Mouse (Mus musculus) lung, postnatal 10 days (tissue): Measurements from ENCODE around the gene Cdkl4.

Experiments used
- DNase-seq: peaks from one replicate; pipeline ENCODE4 v3.0.0; 2021

The Cdkl4 gene

DNA sequence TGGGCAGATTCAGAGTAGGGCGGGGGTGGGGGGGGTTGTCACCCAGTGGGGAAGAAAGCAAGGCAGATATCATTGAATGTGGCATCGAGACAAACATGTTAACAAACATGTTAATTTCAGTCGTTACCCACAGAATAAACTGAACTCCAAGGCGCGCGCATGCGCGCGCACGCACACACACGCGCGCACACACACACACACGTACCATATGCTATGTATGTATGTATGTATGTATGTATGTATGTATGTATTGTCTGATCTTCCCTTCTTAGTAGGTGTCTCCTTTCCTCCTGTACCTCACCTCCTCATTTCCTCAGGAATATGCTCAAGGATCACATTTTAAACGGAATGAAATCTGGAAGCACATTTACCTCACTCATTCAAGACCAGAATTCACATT is at the start of gene Cdkl4:
Gene Cdkl4 (minus strand): TSS at position 175 of the 400 bp plus-strand sequence.
- no peak for DNase-seq

DNA sequence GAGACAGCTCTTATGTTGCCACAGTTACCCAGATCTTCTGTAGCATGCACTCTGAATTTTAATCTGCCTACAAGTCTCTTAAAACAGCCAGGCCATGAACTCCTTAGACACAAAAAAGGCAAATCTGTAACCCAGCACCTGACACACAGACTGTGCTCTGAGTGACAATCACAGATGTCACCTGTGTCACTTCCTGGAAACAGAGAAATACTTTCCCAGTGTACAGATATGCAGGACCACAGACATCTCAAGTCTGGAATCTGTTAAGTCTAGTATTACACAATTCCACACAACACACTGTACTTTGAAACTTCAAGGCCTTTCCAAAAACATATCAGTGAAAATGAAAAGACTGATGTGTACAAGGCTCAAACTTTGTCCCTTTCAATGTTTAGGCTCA is 47.4 kb upstream of the Cdkl4 start:
- no peak for DNase-seq

DNA sequence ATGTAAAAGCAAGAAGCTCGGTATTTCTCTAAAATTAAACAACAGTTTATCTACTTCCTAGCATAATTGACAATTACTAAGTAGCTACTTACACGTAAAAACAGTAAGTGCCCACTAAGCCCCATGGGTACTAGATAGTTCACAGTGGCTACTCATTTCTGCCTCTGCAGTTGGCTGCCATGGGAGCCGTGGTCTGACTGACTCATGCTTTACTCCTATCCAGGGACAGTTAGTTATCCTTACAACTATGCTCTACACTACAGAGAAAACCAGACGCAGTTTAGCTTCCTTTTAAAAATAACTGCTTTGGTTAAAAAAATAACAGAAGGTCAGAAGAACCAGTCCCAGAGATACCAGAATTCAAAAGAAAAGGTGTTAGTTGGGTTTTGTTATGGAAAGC is 44.1 kb upstream of the Cdkl4 start:
- DNase-seq, result no peak

DNA sequence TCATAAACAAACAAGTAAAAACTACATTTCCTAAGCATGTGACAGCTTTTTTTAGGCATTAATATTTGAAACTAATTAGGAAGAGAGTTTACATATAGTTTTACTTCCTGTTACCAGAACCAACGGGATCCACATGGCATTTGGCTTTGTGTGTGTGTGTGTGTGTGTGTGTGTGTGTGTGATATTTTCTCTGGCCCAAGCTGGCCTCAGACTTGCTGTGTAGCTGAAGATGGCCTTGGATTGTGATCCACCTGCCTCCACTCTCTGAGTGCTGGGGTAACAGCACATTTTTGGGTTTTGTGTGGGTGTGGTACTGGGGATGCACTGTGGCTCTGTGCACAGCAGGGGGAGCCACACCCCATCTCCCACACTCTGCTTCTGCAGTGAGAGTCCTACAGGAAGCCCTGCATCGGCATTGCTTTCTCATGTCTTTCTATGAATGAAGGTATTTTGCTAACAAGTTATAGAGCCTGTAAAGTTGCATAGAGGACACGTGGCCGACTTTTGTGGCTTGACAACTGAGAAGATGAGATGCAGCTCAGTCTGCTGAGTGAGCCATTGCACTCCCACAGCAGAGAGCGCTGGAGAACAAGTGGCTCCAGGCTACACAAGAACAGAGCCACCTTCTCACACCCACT is 43.3 kb upstream of the Cdkl4 start:
- DNase-seq, result peak; percentile 71

GRCm38 (mm10) chr17:80619556-80619955 is 41.9 kb upstream of the Cdkl4 start:
- peak; percentile 16 for DNase-seq

- no peak for DNase-seq
These were observed 41.3 kb upstream of the Cdkl4 start for GRCm38 (mm10) chr17:80618890-80619289.

DNA sequence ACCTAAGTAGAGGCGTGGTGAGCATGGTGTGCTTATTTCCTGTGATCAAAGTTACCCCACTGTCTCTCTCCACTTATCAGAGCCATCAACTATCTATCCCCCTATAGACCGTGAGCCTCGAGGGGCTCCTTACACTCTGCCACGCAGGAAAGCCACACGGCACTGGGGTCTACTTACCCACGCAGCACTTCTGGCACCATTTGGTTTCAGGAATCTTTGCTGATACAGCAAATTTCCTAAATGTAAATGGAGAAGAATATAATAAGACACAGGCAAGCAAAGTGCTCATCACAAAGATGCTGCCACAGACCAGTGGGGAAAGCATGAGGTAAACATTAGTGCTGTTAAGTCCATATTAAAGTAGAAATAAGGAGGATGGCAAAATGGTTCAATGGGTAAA is 26.2 kb upstream of the Cdkl4 start:
- DNase-seq, result no peak

DNA sequence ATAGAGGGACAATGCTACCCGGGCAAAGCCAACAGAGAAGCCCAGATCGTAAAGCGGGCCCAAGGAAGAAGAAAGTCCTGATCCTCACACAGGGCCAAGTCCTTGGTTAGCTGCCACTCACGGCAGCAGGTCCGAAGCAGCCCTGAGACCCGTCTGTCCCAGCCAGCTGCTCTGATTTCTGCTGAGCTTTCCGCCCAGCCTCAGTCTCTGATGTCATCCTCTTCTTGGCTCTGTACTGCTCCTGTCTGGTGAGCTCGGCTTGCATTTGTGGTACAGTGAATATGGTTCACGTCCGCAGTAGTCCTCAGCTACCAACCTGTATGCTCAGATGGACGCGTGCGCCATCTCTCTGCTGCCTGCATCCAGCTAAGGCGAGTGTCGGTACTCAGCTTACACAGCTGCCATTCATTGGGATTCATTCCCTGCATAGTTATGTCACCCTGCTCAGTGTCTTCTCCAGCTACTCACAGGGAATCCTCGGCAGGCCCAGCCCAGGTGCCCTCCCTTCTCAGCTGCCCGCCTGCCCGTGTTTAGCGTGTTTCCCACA is 25.5 kb upstream of the Cdkl4 start:
- no peak for DNase-seq

- DNase-seq, result peak; percentile 56
These were observed 23.8 kb upstream of the Cdkl4 start for GRCm38 (mm10) chr17:80601371-80601770.

DNA sequence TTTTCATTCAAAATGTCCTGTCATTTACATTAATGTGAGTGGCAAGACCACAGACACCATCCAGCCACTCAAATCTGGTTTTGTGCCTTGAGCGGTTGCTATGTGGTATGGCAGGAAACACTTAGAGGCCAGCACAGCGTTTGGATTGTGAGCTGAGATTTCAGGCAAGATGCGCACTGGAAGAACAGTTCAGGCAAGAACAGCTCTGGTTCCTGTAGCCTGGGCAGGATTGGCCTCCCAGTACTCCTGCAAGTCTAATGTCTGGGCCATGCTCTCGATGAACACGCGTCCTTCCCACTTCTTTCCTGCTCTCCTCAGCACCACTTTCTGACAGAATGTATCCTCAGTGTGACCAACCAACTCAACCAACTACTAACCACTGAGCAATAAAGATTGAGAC is 5.4 kb upstream of the Cdkl4 start:
- DNase-seq, result no peak

- DNase-seq, result no peak
These were observed 2.3 kb upstream of the Cdkl4 start for GRCm38 (mm10) chr17:80579901-80580300.

DNA sequence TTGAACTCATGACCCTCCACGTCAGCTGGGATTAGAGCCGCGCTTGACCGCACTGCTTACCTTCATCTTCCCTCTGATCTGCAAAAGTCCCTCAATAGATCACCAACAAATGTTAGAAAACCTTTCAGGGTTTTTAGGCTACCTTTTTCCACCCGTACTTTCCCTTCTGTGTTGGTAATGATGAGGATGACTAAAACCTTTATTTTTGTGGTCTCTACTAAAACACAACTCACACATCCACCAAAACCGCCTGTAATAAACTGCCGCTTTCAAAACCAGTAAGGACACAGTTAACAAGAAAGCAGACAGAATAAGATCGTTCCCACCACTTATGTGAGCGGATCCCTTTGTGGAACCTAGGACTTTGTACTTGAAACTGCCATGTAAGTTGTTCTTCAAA is 1.5 kb upstream of the Cdkl4 start:
- DNase-seq, result no peak

- DNase-seq, result no peak
These were observed 428 bp upstream of the Cdkl4 start for GRCm38 (mm10) chr17:80578041-80578440.

DNA sequence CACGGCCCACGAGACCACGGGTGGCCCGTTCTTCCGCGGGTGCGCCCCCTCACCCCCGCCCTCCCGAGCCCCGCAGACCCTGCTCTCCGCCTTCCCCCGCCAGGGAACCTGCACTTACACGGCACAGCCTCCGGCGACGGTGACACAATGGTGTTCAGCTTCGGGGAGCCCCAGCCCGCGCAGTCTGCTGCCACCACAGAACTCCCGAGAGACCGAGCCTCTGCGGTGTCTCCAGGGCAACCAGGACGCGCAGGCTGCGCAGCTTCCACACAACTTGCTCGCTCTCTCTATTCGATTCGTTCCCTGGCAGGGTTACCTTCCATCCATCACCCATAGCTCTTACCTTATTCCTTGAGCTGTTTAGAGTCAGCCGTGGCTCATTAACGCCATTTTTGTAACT is 399 bp downstream of the Cdkl4 start:
- DNase-seq, result peak; percentile 64

- no peak for DNase-seq
These were observed 2.6 kb downstream of the Cdkl4 start for GRCm38 (mm10) chr17:80575008-80575407.

- no peak for DNase-seq
These were observed 3.1 kb downstream of the Cdkl4 start for GRCm38 (mm10) chr17:80574471-80574965.

DNA sequence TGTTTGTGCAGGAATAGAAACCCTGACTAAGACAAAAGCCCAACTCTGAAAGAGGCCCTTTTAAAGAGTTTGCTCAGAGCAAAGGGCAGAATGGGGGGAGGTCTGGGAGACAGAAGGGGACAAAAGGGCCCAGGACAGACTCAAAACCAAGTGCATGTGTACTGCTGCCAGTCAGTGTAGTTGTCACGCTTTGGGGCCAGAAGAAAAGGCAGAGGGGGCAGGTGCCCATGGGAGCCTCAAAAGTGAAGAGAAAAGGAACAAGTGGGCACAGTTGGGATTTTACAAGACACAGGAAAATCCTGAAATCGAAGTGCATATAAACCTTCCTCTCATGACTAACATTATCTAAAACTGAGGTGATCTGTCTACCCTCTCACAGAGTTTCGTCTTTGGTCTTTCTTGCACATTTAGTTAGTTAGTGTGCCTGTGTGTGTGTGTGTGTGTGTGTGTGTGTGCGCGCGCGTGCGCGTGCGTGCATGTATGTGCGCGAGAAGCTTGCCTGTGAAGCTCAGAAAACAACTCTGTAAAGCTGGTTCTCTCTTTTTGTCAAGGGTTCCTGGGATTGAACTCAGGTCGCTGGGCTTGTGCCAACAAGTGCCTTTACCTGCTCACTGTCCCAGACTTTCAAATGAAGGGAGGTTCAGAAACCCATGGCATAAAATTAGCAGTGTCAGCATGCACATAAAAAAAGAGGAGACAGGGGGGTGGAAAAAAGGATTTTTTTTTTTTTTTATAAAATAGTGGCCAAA is 5.3 kb downstream of the Cdkl4 start:
- no peak for DNase-seq

DNA sequence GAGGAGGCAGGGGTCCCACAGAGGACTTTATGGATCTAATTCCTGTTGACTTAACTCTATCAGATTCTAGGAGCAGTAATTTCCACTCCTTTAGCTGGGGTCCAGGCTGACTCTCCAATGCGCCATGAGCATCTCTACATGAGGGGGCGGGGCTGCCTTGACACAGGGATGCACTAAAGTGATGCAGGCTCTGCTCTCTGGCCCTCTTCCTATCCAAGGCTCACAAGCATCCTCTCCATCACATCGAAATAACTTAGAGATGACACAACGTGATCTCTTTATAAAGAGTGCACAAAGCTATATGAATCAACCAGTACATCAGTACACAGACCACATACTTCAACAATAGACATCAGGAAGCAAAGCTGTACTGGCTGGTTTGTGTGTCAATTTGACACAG is 6.2 kb downstream of the Cdkl4 start:
- DNase-seq, result no peak

- peak; percentile 11 for DNase-seq
These were observed 7.9 kb downstream of the Cdkl4 start for GRCm38 (mm10) chr17:80569718-80570117.

- no peak for DNase-seq
These were observed 8.6 kb downstream of the Cdkl4 start for GRCm38 (mm10) chr17:80568842-80569601.

GRCm38 (mm10) chr17:80568441-80568840 is 9.2 kb downstream of the Cdkl4 start:
- no peak for DNase-seq

DNA sequence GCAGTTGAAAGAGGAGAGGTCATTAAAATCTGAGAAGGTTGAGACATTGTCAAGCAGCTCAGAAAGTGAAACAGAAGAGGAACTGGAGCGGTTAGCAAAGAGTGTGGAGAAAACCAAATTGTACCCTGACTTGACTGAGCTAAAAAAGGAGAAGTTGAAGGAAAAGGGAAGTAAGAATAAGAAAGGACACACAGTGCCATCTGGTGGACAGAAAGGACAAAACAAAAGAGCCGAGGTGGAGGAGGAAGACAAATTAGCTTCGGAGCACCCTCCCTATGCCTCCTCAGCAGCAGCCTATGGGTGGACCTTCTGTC is 13.0 kb downstream of the Cdkl4 start:
- peak; percentile 37 for DNase-seq

DNA sequence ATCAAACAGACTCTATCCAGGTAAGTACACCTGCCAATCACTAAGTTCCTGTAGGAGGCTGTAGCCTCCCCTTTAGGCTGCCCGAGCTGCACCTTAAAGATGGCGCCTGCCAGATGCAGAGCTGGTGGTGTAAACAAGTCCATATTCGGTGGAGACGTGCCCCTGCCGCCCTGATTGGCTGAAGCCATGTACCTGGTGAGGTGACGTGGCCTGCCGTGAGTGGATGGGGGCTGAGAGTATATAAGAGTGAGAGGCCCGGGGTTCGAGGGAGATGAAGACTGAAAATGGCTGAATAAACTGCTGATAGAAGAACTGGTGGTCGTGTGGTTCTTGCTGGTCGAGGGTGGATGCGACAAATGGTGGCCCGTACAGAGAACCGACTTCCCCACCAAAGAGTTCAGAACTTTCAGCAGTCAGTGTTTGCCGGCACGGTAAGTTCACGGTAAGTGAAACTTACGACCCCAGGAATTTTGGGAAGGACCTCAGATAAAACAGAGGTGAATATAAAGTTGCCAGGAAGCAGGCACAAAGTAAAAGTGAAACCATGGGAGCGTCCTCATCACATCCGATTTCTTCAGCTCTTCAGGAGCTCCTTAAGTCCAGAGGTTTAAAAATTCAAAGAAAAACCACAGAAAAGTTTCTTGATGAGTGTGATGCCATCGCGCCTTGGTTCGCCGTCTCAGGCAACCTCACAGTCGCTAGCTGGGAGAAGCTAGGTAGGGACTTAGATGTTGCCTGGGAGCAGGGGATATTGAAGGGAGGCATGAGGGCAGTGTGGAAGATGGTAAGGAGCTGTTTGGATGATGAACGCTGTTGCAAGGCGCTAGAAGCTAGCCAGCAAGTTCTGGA is 13.6 kb downstream of the Cdkl4 start:
- DNase-seq, result peak; percentile 19
